Mouse (Mus musculus) limb, embryonic 14.5 days (tissue): ENCODE measurements around the gene Hnf4a. TPM values are rescaled to one million over a fixed set of nuclear protein-coding genes. Genes with fewer than 3 reads are reported as not detected.

Experiments used
- polyA plus RNA-seq, 2 experiments: library from polyadenylated mRNA; depleted of rRNA in 1 of 2; stranded (reverse) in 1 of 2; unstranded in 1 of 2; fragments of >200 nt; fragmentation: Nextera tagmentation in 1 of 2; extraction: Ambion mirVana in 1 of 2; gene quantifications; 2 replicates each; pipeline versions ENCODE4 v1.2.1 to v1.2.3; 2012 to 2014

Gene Hnf4a
- polyA plus RNA-seq, 2 experiments: 0.20 TPM; not detected in 1

Other genes with a start within 250 kb of the Hnf4a start
- 8.2 and 9.9 TPM in 2 replicates for gene Jph2, start 108.8 kb upstream of the Hnf4a start, polyA plus RNA-seq (2012; rRNA removed)
- 2.1 and 2.6 TPM in 2 replicates for gene Jph2, start 108.8 kb upstream of the Hnf4a start, polyA plus RNA-seq (2014; fragmentation: Nextera tagmentation; extraction: Ambion mirVana)
- 28.7 and 33.8 TPM in 2 replicates for gene Oser1, start 82.1 kb upstream of the Hnf4a start, polyA plus RNA-seq (2012; rRNA removed)
- gene Oser1, start 82.1 kb upstream of the Hnf4a start, polyA plus RNA-seq (2014; fragmentation: Nextera tagmentation; extraction: Ambion mirVana): 85.8 and 88.5 TPM in 2 replicates
- gene Gdap1l1, start 68.3 kb upstream of the Hnf4a start, polyA plus RNA-seq (2012; rRNA removed): 0.46 and 0.60 TPM in 2 replicates
- 0.22 and 0.43 TPM in 2 replicates for gene Gdap1l1, start 68.3 kb upstream of the Hnf4a start, polyA plus RNA-seq (2014; fragmentation: Nextera tagmentation; extraction: Ambion mirVana)
- 7.5 and 8.3 TPM in 2 replicates for gene Fitm2, start 34.2 kb upstream of the Hnf4a start, polyA plus RNA-seq (2012; rRNA removed)
- gene Fitm2, start 34.2 kb upstream of the Hnf4a start, polyA plus RNA-seq (2014; fragmentation: Nextera tagmentation; extraction: Ambion mirVana): 9.5 and 11.0 TPM in 2 replicates
- 0.14 and 0.16 TPM in 2 replicates for gene R3hdml, start 14.5 kb upstream of the Hnf4a start, polyA plus RNA-seq (2012; rRNA removed)
- 0.36 TPM in 1 of 2 replicates, not detected in the other for gene R3hdml, start 14.5 kb upstream of the Hnf4a start, polyA plus RNA-seq (2014; fragmentation: Nextera tagmentation; extraction: Ambion mirVana)
- gene Ttpal, start 95.5 kb downstream of the Hnf4a start, polyA plus RNA-seq (2012; rRNA removed): 25.3 and 29.6 TPM in 2 replicates
- 48.0 and 52.6 TPM in 2 replicates for gene Ttpal, start 95.5 kb downstream of the Hnf4a start, polyA plus RNA-seq (2014; fragmentation: Nextera tagmentation; extraction: Ambion mirVana)
- gene Serinc3, start 138.3 kb downstream of the Hnf4a start, polyA plus RNA-seq (2012; rRNA removed): 99.5 and 114 TPM in 2 replicates
- gene Serinc3, start 138.3 kb downstream of the Hnf4a start, polyA plus RNA-seq (2014; fragmentation: Nextera tagmentation; extraction: Ambion mirVana): 40.5 and 43.4 TPM in 2 replicates
- 76.1 and 85.2 TPM in 2 replicates for gene Pkig, start 151.6 kb downstream of the Hnf4a start, polyA plus RNA-seq (2012; rRNA removed)
- 126 and 133 TPM in 2 replicates for gene Pkig, start 151.6 kb downstream of the Hnf4a start, polyA plus RNA-seq (2014; fragmentation: Nextera tagmentation; extraction: Ambion mirVana)
- gene Ada, start 243.4 kb downstream of the Hnf4a start, polyA plus RNA-seq (2012; rRNA removed): 6.8 and 8.1 TPM in 2 replicates
- 9.4 and 9.5 TPM in 2 replicates for gene Ada, start 243.4 kb downstream of the Hnf4a start, polyA plus RNA-seq (2014; fragmentation: Nextera tagmentation; extraction: Ambion mirVana)